Mouse (Mus musculus) liver, postnatal 0 days (tissue): Measurements from ENCODE around the gene Tmem88b.

Experiments used
- CTCF ChIP-seq: sonication (generic); IDR thresholded peaks from 2 replicates; pipeline ENCODE4 v1.5.1; 2016; ENCODE audit warnings: antibody characterized with exemption, low read depth
- EP300 ChIP-seq: IDR thresholded peaks from 2 replicates; pipeline ENCODE4 v1.6.1; 2016; ENCODE audit warnings: antibody characterized with exemption, low read depth, mild to moderate bottlenecking

- TF ChIP-seq CTCF (peak; percentile 87), EP300 (no peak)
These were observed 48.2 kb upstream of the Tmem88b start for GRCm38 (mm10) chr4:155833836-155834235.
